Mouse (Mus musculus) lung, embryonic 16.5 days (tissue): ENCODE results near the gene Triobp. TPM values are rescaled to one million over a fixed set of nuclear protein-coding genes. Genes with fewer than 3 reads are reported as not detected.

ENCODE experiments used
- ATAC-seq: fragments of 200-750 bp; cut with Nextera tagmentation; 2 replicates; pipeline ENCODE4 v1.8.0; 2017; ENCODE audit warnings: low read depth, mild to moderate bottlenecking, moderate library complexity
- H3K27ac ChIP-seq: fragments of 300-500 bp; sonication (generic); 2 replicates; pipeline ENCODE4 v1.5.1; 2014; ENCODE audit warnings: mild to moderate bottlenecking, control low read depth, low read length
- H3K27me3 ChIP-seq: fragments of 300-500 bp; sonication (generic); 2 replicates; pipeline ENCODE4 v1.6.1; 2014; ENCODE audit warnings: low read depth, low read length, mixed read lengths; ENCODE audit not compliant: control insufficient read depth, insufficient read depth
- H3K36me3 ChIP-seq: fragments of 300-500 bp; sonication (generic); 2 replicates; pipeline ENCODE4 v1.6.1; 2014; ENCODE audit warnings: low read length; ENCODE audit not compliant: control insufficient read depth, insufficient read depth
- H3K4me1 ChIP-seq: fragments of 300-500 bp; sonication (generic); replicated peaks from 2 replicates; pipeline ENCODE4 v1.6.1; 2014; ENCODE audit warnings: low read length, mixed read lengths; ENCODE audit not compliant: control insufficient read depth, insufficient read depth
- H3K4me2 ChIP-seq: fragments of 300-500 bp; sonication (generic); 2 replicates; pipeline ENCODE4 v1.6.1; 2014; ENCODE audit warnings: low read depth, low read length, control low read depth
- H3K4me3 ChIP-seq: fragments of 300-500 bp; sonication (generic); 2 replicates; pipeline ENCODE4 v1.5.1; 2014; ENCODE audit warnings: mild to moderate bottlenecking, low read length, control low read depth
- H3K9ac ChIP-seq: fragments of 300-500 bp; sonication (generic); 2 replicates; pipeline ENCODE4 v1.6.1; 2014; ENCODE audit warnings: low read length, control low read depth
- H3K9me3 ChIP-seq: fragments of 300-500 bp; sonication (generic); 2 replicates; pipeline ENCODE4 v1.6.1; 2016; ENCODE audit warnings: low read length; ENCODE audit not compliant: control insufficient read depth
- WGBS: fragments of 180-500 bp; shearing (Covaris S2); extraction: QIAGEN DNeasy Blood & Tissue Kit; methylation state at CpG from one replicate; pipeline ENCODE4 v1.1.7; 2014; 5-methylcytosine and 5-hydroxymethylcytosine counted together
- polyA plus RNA-seq: library from polyadenylated mRNA; unstranded; fragments of >200 nt; fragmentation: Nextera tagmentation; extraction: Ambion mirVana; gene quantifications from 2 replicates; pipeline ENCODE4 v1.2.1, GENCODE M21; 2015

Triobp gene
- polyA plus RNA-seq, 1 experiment from 2014 or later = 51.3 TPM

DNA sequence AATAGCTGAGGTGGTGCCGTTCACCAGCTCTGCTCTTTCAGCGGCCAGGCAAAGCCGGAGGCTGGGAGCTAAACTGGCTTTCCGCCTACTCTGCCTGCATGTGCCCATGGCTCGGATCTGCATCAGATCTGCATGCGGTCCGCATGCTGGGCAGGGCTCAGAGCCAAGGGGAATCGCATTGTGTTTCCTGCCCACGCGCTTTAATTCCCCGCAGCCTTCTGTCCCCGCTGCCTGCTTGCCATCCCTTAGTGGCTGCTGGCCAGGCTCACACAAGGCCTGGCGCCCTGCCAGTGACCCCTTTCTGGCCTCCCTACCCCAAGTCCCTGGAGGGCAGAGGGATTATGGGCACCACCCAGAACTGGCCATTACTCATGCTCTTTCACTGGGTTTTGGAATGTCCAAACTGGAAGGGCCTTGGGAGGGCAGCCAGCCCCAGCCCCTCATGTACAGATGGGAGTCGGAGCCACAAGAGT lies 41.0 kb downstream of the Triobp start:
- no peak overlapping the region for H3K4me2 ChIP-seq
- no peaks in the 10 kb centered on the region for H3K27me3 ChIP-seq
- H3K4me1 ChIP-seq = peaks cover 27% of the 10 kb centered on the region
- H3K27ac ChIP-seq = peak overlapping the region; percentile 45
- no peaks in the 10 kb centered on the region for H3K9me3 ChIP-seq
- no peak overlapping the region for H3K9ac ChIP-seq
- no peak for ATAC-seq
- H3K36me3 ChIP-seq = peaks cover 34% of the 10 kb centered on the region
- H3K4me3 ChIP-seq = no peak overlapping the region
- WGBS = 51% methylated on average over 14 of the region's 14 CpGs

DNA sequence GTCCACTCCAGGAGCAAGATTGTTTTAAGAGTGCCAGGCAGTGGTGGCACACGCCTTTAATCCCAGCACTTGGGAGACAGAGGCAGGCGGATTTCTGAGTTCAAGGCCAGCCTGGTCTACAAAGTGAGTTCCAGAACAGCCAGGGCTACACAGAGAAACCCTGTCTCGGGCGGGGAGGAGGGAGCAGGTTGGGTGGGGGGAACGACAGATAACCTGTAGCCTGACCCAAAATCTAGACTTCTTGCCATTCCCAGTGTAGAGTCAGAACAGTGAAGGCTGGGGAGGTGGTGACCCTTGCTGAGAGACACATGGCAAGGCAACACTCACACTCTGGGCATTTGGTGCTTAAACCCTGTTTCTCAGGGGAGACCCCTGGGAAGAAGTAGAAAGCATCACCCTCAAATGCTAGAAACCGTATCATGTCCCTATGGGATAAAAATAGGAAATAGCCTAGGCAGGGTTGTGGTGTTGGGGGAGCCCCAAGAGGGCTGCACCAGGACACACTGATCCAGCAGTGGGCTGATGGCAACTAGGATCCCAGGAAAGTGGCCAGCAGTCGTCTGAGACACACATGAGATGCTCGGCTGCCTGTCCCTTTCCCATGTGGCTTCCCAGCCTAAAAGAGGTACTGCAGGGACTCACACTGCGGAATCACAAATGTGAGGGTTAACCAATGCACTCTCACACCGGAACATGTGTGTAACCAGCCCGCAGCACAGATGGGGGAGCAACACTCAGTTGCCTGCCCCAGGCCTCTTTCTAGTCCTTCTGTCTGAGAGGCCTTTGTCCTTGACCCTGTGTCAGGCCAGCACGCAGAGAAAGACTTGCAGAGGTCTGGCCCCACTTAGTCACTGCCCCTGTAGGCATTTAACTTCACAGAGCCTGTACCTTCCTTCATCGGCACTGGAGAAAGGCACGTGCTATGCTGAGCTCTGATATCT lies 41.9 kb downstream of the Triobp start:
- Histone ChIP-seq H3K9me3 (no peaks in the 10 kb centered on the region), H3K27me3 (no peaks in the 10 kb centered on the region), H3K4me3 (no peak overlapping the region), H3K27ac (no peak overlapping the region), H3K4me2 (no peak overlapping the region), H3K9ac (no peak overlapping the region), H3K4me1 (peaks cover 19% of the 10 kb centered on the region), H3K36me3 (peaks cover 43% of the 10 kb centered on the region)
- WGBS = 88% methylated on average over 14 of the region's 14 CpGs
- no peak for ATAC-seq

GRCm38 (mm10) chr15:78990093-78990463 lies 42.6 kb downstream of the Triobp start:
- Histone ChIP-seq H3K27ac (no peak overlapping the region), H3K4me3 (no peak overlapping the region), H3K27me3 (no peaks in the 10 kb centered on the region), H3K9me3 (no peaks in the 10 kb centered on the region), H3K9ac (no peak overlapping the region), H3K36me3 (peaks cover 47% of the 10 kb centered on the region), H3K4me1 (peaks cover 13% of the 10 kb centered on the region), H3K4me2 (no peak overlapping the region)
- WGBS = 93% methylated on average over 9 of the region's 9 CpGs
- ATAC-seq = no peak

DNA sequence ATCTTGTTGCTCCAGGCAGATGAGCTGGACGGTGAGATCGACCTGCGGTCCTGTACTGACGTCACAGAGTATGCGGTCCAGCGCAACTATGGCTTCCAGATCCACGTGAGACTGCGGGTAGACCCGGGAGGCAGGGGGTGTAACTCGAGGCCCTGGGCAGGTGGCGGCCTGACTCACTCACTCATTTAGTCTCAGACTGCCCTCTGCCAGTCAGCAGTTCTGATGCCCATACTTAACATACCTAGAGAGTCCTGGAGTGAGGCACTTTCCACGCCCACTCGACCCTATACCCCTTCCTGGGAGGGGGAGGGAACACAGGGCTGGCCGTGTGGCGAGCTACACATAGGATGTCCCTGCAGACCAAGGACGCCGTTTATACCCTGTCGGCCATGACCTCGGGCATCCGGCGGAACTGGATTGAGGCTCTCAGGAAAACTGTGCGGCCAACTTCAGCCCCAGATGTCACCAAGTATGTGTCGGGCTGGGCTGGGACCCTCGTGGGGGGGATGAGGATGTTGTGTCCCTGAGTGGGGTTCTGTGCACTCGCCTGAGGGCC lies 43.5 kb downstream of the Triobp start:
- Histone ChIP-seq H3K9me3 (no peaks in the 10 kb centered on the region), H3K27ac (no peak overlapping the region), H3K4me3 (no peak overlapping the region), H3K4me1 (peaks cover 12% of the 10 kb centered on the region), H3K27me3 (no peaks in the 10 kb centered on the region), H3K9ac (no peak overlapping the region), H3K36me3 (peaks cover 47% of the 10 kb centered on the region), H3K4me2 (no peak overlapping the region)
- no peak for ATAC-seq
- WGBS = 90% methylated on average over 25 of the region's 25 CpGs

- Histone ChIP-seq H3K27me3 (no peaks in the 10 kb centered on the region), H3K4me3 (no peak overlapping the region), H3K4me1 (peaks cover 8% of the 10 kb centered on the region), H3K36me3 (peaks cover 46% of the 10 kb centered on the region), H3K9ac (no peak overlapping the region), H3K9me3 (no peaks in the 10 kb centered on the region), H3K4me2 (no peak overlapping the region), H3K27ac (no peak overlapping the region)
- 92% methylated on average over 7 of the region's 7 CpGs for WGBS
- no peak for ATAC-seq
Measured at GRCm38 (mm10) chr15:78992235-78992634, 44.7 kb downstream of the Triobp start.

DNA sequence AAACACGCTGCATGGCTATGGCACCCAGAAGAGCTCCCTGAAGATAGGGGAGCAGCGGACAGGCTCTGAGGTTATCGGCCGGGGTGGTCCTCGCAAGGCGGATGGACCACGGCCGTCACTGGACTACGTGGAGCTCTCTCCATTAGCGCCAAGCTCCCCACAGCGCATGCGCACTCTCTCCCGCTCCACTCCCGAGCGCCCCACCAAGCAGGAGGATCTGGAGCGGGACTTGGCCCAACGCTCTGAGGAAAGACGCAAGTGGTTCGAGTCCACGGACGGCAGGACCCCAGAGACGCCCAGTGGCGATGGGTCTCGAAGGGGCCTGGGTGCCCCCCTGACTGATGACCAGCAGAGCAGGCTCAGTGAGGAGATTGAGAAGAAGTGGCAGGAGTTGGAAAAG lies 45.4 kb downstream of the Triobp start:
- Histone ChIP-seq H3K27me3 (no peaks in the 10 kb centered on the region), H3K36me3 (peaks cover 46% of the 10 kb centered on the region), H3K4me2 (no peak overlapping the region), H3K9me3 (no peaks in the 10 kb centered on the region), H3K27ac (no peak overlapping the region), H3K9ac (no peak overlapping the region), H3K4me1 (peaks cover 8% of the 10 kb centered on the region), H3K4me3 (no peak overlapping the region)
- WGBS = 96% methylated on average over 24 of the region's 24 CpGs
- no peak for ATAC-seq

DNA sequence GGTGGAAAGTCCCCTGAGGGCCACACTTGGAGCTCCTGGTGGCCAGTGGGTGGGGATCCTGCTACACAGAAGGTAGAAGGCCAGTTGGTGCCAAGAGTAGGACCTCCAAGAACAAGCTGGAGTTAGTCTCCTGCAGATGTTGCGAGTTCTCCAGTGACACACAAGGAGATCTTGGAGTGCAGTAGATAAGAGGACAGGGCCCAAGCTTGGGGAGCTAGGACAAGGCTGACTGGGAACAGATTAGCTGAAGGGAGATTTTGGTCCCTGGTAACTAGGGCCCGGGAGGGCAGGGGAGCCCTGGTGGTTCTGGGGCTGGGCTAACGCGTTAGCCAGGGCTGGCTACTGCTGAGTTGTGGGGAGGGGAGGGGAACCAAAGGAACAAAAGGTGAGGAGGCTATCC lies 48.4 kb downstream of the Triobp start:
- Histone ChIP-seq H3K4me1 (no peaks in the 10 kb centered on the region), H3K9me3 (no peaks in the 10 kb centered on the region), H3K36me3 (peaks cover 43% of the 10 kb centered on the region), H3K9ac (no peak overlapping the region), H3K4me2 (no peak overlapping the region), H3K4me3 (no peak overlapping the region), H3K27me3 (no peaks in the 10 kb centered on the region), H3K27ac (no peak overlapping the region)
- no peak for ATAC-seq
- 88% methylated on average over 4 of the region's 4 CpGs for WGBS

DNA sequence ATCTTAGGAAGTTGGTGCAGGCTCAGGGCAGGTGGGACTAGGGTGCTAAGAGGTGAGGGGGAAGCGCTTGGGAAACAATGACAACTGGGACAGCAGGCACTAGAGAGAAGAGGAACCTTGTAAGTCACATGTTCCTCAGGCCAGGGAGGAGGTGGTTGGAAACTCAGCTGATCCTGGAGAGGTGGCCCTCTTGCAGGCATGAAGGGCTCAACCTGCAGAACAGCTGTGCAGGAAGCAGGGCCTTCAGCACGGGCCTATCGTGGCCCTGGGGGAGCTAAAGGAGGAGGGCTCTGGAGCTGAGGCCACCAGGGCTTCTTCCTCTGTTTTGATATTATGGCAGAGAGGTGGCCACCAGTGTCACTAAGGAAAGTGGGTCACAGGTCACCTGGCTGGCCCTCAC lies 49.1 kb downstream of the Triobp start:
- no peak overlapping the region for H3K4me3 ChIP-seq
- no peak overlapping the region for H3K4me2 ChIP-seq
- no peak overlapping the region for H3K27ac ChIP-seq
- no peaks in the 10 kb centered on the region for H3K27me3 ChIP-seq
- WGBS = 85% methylated on average over 3 of the region's 3 CpGs
- no peak overlapping the region for H3K9ac ChIP-seq
- H3K9me3 ChIP-seq = no peaks in the 10 kb centered on the region
- H3K36me3 ChIP-seq = peaks cover 41% of the 10 kb centered on the region
- no peaks in the 10 kb centered on the region for H3K4me1 ChIP-seq
- no peak for ATAC-seq

DNA sequence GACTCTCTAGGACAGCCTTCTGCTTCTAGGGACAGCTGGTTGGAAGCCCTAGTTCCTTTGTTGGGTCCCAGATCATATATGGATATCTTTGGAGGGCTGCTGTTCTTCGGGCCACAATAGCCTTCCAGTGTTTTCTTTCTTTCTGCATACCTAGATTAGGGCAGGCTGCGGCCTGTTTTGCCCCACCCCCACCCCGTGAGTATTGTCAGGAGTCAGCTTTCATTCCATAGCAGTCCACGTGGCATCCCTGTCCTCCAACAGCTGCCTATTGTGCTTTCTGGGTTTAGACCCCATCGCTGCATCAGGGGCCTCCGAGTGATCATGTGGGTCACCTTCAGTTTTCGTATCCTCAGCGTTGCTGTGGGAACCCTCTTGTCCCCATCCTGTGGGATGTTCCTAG lies 50.8 kb downstream of the Triobp start:
- no peak overlapping the region for H3K4me2 ChIP-seq
- peaks cover 33% of the 10 kb centered on the region for H3K36me3 ChIP-seq
- no peaks in the 10 kb centered on the region for H3K27me3 ChIP-seq
- H3K9me3 ChIP-seq = no peaks in the 10 kb centered on the region
- H3K27ac ChIP-seq = no peak overlapping the region
- no peak overlapping the region for H3K4me3 ChIP-seq
- WGBS = 61% methylated on average over 8 of the region's 8 CpGs
- no peak for ATAC-seq
- H3K9ac ChIP-seq = no peak overlapping the region
- H3K4me1 ChIP-seq = no peaks in the 10 kb centered on the region
